In the genomic region with DNA sequence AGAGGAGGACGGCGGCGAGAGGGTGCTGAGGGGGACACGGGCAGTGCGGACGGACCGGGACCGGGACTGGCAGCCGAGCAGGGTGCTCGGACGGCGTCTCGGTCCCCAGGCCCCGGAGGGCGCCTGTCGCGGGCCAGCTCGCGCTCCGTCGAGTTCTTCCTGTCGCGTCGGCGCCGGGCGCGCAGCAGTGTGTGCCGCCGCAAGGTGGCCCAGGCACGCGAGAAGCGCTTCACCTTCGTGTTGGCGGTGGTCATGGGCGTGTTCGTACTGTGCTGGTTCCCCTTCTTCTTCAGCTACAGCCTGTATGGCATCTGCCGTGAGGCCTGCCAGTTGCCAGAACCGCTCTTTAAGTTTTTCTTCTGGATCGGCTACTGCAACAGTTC, we compare ENCODE assay signal across 8 mouse cellular contexts. TPM values are rescaled to one million over a fixed set of nuclear protein-coding genes. Genes with fewer than 3 reads are reported as not detected.
A peak's percentile ranks its signal among the peaks of the same experiment; 100 is the strongest.
DNase-seq lines count a peak whose midpoint lies in the region; ATAC-seq and TF ChIP-seq lines count a peak whose summit lies in the region.

No protein-coding gene starts in this region.

- no peak overlapping the region for H3K27ac ChIP-seq in heart, embryonic 14.5 days (replicated peaks in 1 of 2; ENCODE audit: control insufficient read depth in 1 of 2, insufficient read depth in 1 of 2, low read depth in 2 of 2, low read length in 2 of 2)
- H3K27ac ChIP-seq in embryonic facial prominence, embryonic 13.5 days = no peak overlapping the region
- no peak overlapping the region for H3K27ac ChIP-seq in limb, embryonic 12.5 days

- peaks cover 83% of the 10 kb centered on the region for H3K27me3 ChIP-seq in heart, embryonic 14.5 days (ENCODE audit: control insufficient read depth, insufficient read depth, low read length)
- H3K27me3 ChIP-seq in E14TG2a.4 (ENCODE audit: insufficient read depth, low read length) = peaks cover 95% of the 10 kb centered on the region
- peaks cover 86% of the 10 kb centered on the region for H3K27me3 ChIP-seq in embryonic facial prominence, embryonic 13.5 days
- H3K27me3 ChIP-seq in limb, embryonic 12.5 days = peaks cover 97% of the 10 kb centered on the region

- H3K9ac ChIP-seq in heart, embryonic 14.5 days (ENCODE audit: low read length) = no peak overlapping the region
- H3K9ac ChIP-seq in embryonic facial prominence, embryonic 13.5 days = no peak overlapping the region
- no peak overlapping the region for H3K9ac ChIP-seq in limb, embryonic 12.5 days (replicated peaks)

- peak overlapping the region; percentile 14 to 47 for H3K4me3 ChIP-seq in heart, embryonic 14.5 days (ENCODE audit: control insufficient read depth in 1 of 2, insufficient read depth in 1 of 2, low read depth in 1 of 2, low read length in 2 of 2)
- peak overlapping the region; percentile 81 for H3K4me3 ChIP-seq in E14TG2a.4 (replicated peaks; ENCODE audit: low read length)
- peak overlapping the region; percentile 57 for H3K4me3 ChIP-seq in embryonic facial prominence, embryonic 13.5 days
- H3K4me3 ChIP-seq in limb, embryonic 12.5 days (replicated peaks) = peak overlapping the region; percentile 52

- ATAC-seq in heart, embryonic 14.5 days (ENCODE audit: insufficient number of reproducible peaks, insufficient read depth, low FRiP score, low read depth) = no peak
- ATAC-seq in embryonic facial prominence, embryonic 13.5 days (ENCODE audit: insufficient number of reproducible peaks, insufficient read depth, low FRiP score, low TSS enrichment, low read depth) = no peak
- no peak for ATAC-seq in limb, embryonic 12.5 days (ENCODE audit: insufficient number of reproducible peaks, insufficient read depth, low FRiP score, low TSS enrichment, low read depth)
- no peak for ATAC-seq in activated CD4-positive, CD25-positive, alpha-beta regulatory T cell, adult 4 months
- no peak for ATAC-seq in erythroblast, adult 5-6 weeks (replicated peaks; ENCODE audit: low FRiP score, poor library complexity, severe bottlenecking)

- no peak for DNase-seq in heart, adult 18-20 months
- DNase-seq in frontal cortex, postnatal 36 days (ENCODE audit: low spot score in 2 of 2) = no peak

- H3K4me1 ChIP-seq in heart, embryonic 14.5 days (ENCODE audit: control insufficient read depth in 2 of 2, insufficient read depth in 2 of 2, low read length in 2 of 2) = peaks cover 0 to 5% of the 10 kb centered on the region in 2 experiments; a peak in 1 of 4 replicates
- peaks cover 9% of the 10 kb centered on the region; the same call in 1 of the 2 replicates for H3K4me1 ChIP-seq in E14TG2a.4 (replicated peaks; ENCODE audit: low read depth, low read length)
- peaks cover 25% of the 10 kb centered on the region for H3K4me1 ChIP-seq in embryonic facial prominence, embryonic 13.5 days
- peaks cover 23% of the 10 kb centered on the region for H3K4me1 ChIP-seq in limb, embryonic 12.5 days (replicated peaks)

- H3K4me2 ChIP-seq in heart, embryonic 14.5 days (ENCODE audit: low read length) = peak overlapping the region; percentile 92
- H3K4me2 ChIP-seq in embryonic facial prominence, embryonic 13.5 days = peak overlapping the region; percentile 99
- peak overlapping the region; percentile 92 for H3K4me2 ChIP-seq in limb, embryonic 12.5 days

- H3K9me3 ChIP-seq in heart, embryonic 14.5 days (ENCODE audit: control insufficient read depth, low read length) = no peaks in the 10 kb centered on the region
- no peaks in the 10 kb centered on the region for H3K9me3 ChIP-seq in E14TG2a.4 (ENCODE audit: low read length)
- H3K9me3 ChIP-seq in embryonic facial prominence, embryonic 13.5 days = no peaks in the 10 kb centered on the region
- no peaks in the 10 kb centered on the region for H3K9me3 ChIP-seq in limb, embryonic 12.5 days

- TF ChIP-seq CTCF in E14TG2a.4 (conservative IDR thresholded peaks at IDR 0.05; ENCODE audit: low read length) = no peak

- WGBS in heart, embryonic 14.5 days = 4% methylated on average over 40 of the region's 40 CpGs
- WGBS in embryonic facial prominence, embryonic 13.5 days = 4% methylated on average over 40 of the region's 40 CpGs
- WGBS in limb, embryonic 12.5 days = 7% methylated on average over 40 of the region's 40 CpGs

- H3K36me3 ChIP-seq in heart, embryonic 14.5 days (ENCODE audit: control insufficient read depth, insufficient read depth, low read length) = no peaks in the 10 kb centered on the region
- H3K36me3 ChIP-seq in E14TG2a.4 (ENCODE audit: insufficient read depth, low read length) = no peaks in the 10 kb centered on the region
- H3K36me3 ChIP-seq in embryonic facial prominence, embryonic 13.5 days = no peaks in the 10 kb centered on the region
- no peaks in the 10 kb centered on the region for H3K36me3 ChIP-seq in limb, embryonic 12.5 days

RNA-seq across cellular contexts. Expression of a gene that starts 2.7 kb away (rescaled TPM):
- polyA plus RNA-seq in heart, embryonic 14.5 days (2014; fragmentation: Nextera tagmentation; extraction: Ambion mirVana) = 0.05 and 0.09 TPM in 2 replicates
- under 1 TPM; 0.49 to 0.52 TPM for total RNA-seq in heart, adult 18-20 months (2021)
- 0.17 and 0.19 TPM in 2 replicates for polyA plus RNA-seq in embryonic facial prominence, embryonic 13.5 days (2015; fragmentation: Nextera tagmentation; extraction: Ambion mirVana)
- 0.09 TPM in 1 of 2 replicates, not detected in the other for polyA plus RNA-seq in limb, embryonic 12.5 days (2016; fragmentation: Nextera tagmentation; extraction: Ambion mirVana)
- not detected for polyA plus RNA-seq in activated CD4-positive, CD25-positive, alpha-beta regulatory T cell, adult 4 months (2017; shearing (Covaris generic))
- total RNA-seq in erythroblast, adult 5-6 weeks (2015; ENCODE audit: low replicate concordance) = not detected in 2 replicates
- not detected in 2 replicates for total RNA-seq in erythroblast, adult 5-6 weeks (2017; ENCODE audit: low replicate concordance)

Comparison
In these comparisons a context has a peak if more than half of its experiments do, and no peak if none do; other contexts are left out.
1. H3K4me3 ChIP-seq: peak in every context shown above with its lines; median percentile 81 in E14TG2a.4; 57 in embryonic facial prominence, embryonic 13.5 days; 52 in limb, embryonic 12.5 days; 30 in heart, embryonic 14.5 days.